Comparison of ENCODE assay signal across 10 mouse cellular contexts in genomic region chr8:120230081-120230480, GRCm38 (mm10). TPM values are rescaled to one million over a fixed set of nuclear protein-coding genes. Genes with fewer than 3 reads are reported as not detected.
DNase-seq lines count a peak whose midpoint lies in the region; ATAC-seq lines count a peak whose summit lies in the region.
"Had no signal": no experiment of that assay in that cellular context is flagged by ENCODE, and none has a peak within 500 bp of the region (broad histone marks: within the 10 kb centered on the region; RNA-seq: fewer than 3 reads in every experiment).

No protein-coding gene starts in this region.

- peak overlapping the region; percentile 71 for H3K9ac ChIP-seq in kidney, embryonic 15.5 days
- peak overlapping the region; percentile 51; the same call in 1 of the 2 replicates for H3K9ac ChIP-seq in hindbrain, embryonic 15.5 days
- peak overlapping the region; percentile 74 for H3K9ac ChIP-seq in midbrain, embryonic 16.5 days (ENCODE audit: low read depth, low read length)

- H3K27ac ChIP-seq in kidney, embryonic 15.5 days, result no peak overlapping the region
- no peak overlapping the region for H3K27ac ChIP-seq in hindbrain, embryonic 15.5 days (replicated peaks)
- H3K27ac ChIP-seq in midbrain, embryonic 16.5 days (ENCODE audit: low read length), result no peak overlapping the region

- ATAC-seq in kidney, embryonic 15.5 days (replicated peaks; ENCODE audit: low FRiP score), result no peak
- ATAC-seq in hindbrain, embryonic 15.5 days (ENCODE audit: low FRiP score, low read depth), result no peak
- peak; percentile 26; the same call in 1 of the 2 replicates for ATAC-seq in midbrain, embryonic 16.5 days
- ATAC-seq in cerebellum, adult (ENCODE audit: insufficient number of reproducible peaks, low FRiP score, low TSS enrichment), result no peak

- H3K27me3 ChIP-seq in kidney, embryonic 15.5 days, result peaks cover 52% of the 10 kb centered on the region
- peaks cover 8% of the 10 kb centered on the region; the same call in 1 of the 2 replicates for H3K27me3 ChIP-seq in hindbrain, embryonic 15.5 days
- H3K27me3 ChIP-seq in midbrain, embryonic 16.5 days (ENCODE audit: control insufficient read depth, insufficient read depth, low read depth, low read length), result peaks cover 14% of the 10 kb centered on the region; the same call in 1 of the 2 replicates

- peaks cover 86% of the 10 kb centered on the region for H3K4me1 ChIP-seq in kidney, embryonic 15.5 days
- peaks cover 81% of the 10 kb centered on the region for H3K4me1 ChIP-seq in hindbrain, embryonic 15.5 days (replicated peaks)
- peaks cover 60% of the 10 kb centered on the region for H3K4me1 ChIP-seq in midbrain, embryonic 16.5 days (ENCODE audit: control insufficient read depth, insufficient read depth, low read length)

- H3K9me3 ChIP-seq in kidney, embryonic 15.5 days (replicated peaks), result no peaks in the 10 kb centered on the region
- no peaks in the 10 kb centered on the region for H3K9me3 ChIP-seq in hindbrain, embryonic 15.5 days
- H3K9me3 ChIP-seq in midbrain, embryonic 16.5 days (replicated peaks; ENCODE audit: control insufficient read depth, low read length, poor library complexity, severe bottlenecking), result no peaks in the 10 kb centered on the region

- H3K4me2 ChIP-seq in kidney, embryonic 15.5 days, result peak overlapping the region; percentile 98
- H3K4me2 ChIP-seq in hindbrain, embryonic 15.5 days, result peak overlapping the region; percentile 83
- peak overlapping the region; percentile 86 for H3K4me2 ChIP-seq in midbrain, embryonic 16.5 days (ENCODE audit: low read length)

- WGBS in kidney, embryonic 15.5 days, result 9% methylated on average over 22 of the region's 22 CpGs
- 8% methylated on average over 22 of the region's 22 CpGs for WGBS in hindbrain, embryonic 15.5 days
- WGBS in midbrain, embryonic 16.5 days, result 7% methylated on average over 22 of the region's 22 CpGs

- no peak for DNase-seq in kidney, adult 9 months
- peak; percentile 48 for DNase-seq in embryo, embryonic 9.5 days (ENCODE audit: extremely low spot score)
- no peak for DNase-seq in cerebellum, adult 9-11 months
- no peak for DNase-seq in gastrocnemius, postnatal 10 days

- peak overlapping the region; percentile 70 for H3K4me3 ChIP-seq in kidney, embryonic 15.5 days (replicated peaks)
- peak overlapping the region; percentile 58 for H3K4me3 ChIP-seq in hindbrain, embryonic 15.5 days
- peak overlapping the region; percentile 68 for H3K4me3 ChIP-seq in midbrain, embryonic 16.5 days (ENCODE audit: low read depth, low read length)
- H3K4me3 ChIP-seq: erythroblast, embryonic 14.5 days had no signal

- no peaks in the 10 kb centered on the region for H3K36me3 ChIP-seq in kidney, embryonic 15.5 days
- no peaks in the 10 kb centered on the region for H3K36me3 ChIP-seq in hindbrain, embryonic 15.5 days
- no peaks in the 10 kb centered on the region for H3K36me3 ChIP-seq in midbrain, embryonic 16.5 days (ENCODE audit: control insufficient read depth, insufficient read depth, low read length)

RNA-seq across cellular contexts. Expression of gene Gse1, which starts 1.8 kb away (rescaled TPM):
- polyA plus RNA-seq in kidney, embryonic 15.5 days (2015; fragmentation: Nextera tagmentation; extraction: Ambion mirVana), result 8.3 and 10.0 TPM in 2 replicates
- polyA plus RNA-seq in hindbrain, embryonic 15.5 days (2015; fragmentation: Nextera tagmentation; extraction: Ambion mirVana), result 15.4 and 20.1 TPM in 2 replicates
- polyA plus RNA-seq in midbrain, embryonic 16.5 days (2015; fragmentation: Nextera tagmentation; extraction: Ambion mirVana), result 13.3 and 17.6 TPM in 2 replicates
- total RNA-seq in gastrocnemius, postnatal 10 days (2021), result 10 to 100 TPM; 25.5 to 38.6 TPM

RNA-seq across cellular contexts. Expression of gene Fam92b, which starts 52.8 kb away (rescaled TPM):
- polyA plus RNA-seq in kidney, embryonic 15.5 days (2015; fragmentation: Nextera tagmentation; extraction: Ambion mirVana), result 0.13 TPM in 1 of 2 replicates, not detected in the other
- polyA plus RNA-seq in hindbrain, embryonic 15.5 days (2015; fragmentation: Nextera tagmentation; extraction: Ambion mirVana), result 1.5 and 2.2 TPM in 2 replicates
- 2.1 and 2.4 TPM in 2 replicates for polyA plus RNA-seq in midbrain, embryonic 16.5 days (2015; fragmentation: Nextera tagmentation; extraction: Ambion mirVana)
- not detected for total RNA-seq in gastrocnemius, postnatal 10 days (2021)
- total RNA-seq: neutrophil, adult 5-6 weeks had no signal
- polyA plus RNA-seq: erythroblast, embryonic 14.5 days had no signal
